Mouse (Mus musculus) spleen, postnatal 14 days (tissue): ENCODE measurements around the gene Vmn1r10.

Source experiments
- DNase-seq, 2 experiments: peaks; one replicate each; pipeline ENCODE4 v3.0.0; 2021 to 2022; ENCODE audit warnings: low spot score in 2 of 2

Gene Vmn1r10

DNA sequence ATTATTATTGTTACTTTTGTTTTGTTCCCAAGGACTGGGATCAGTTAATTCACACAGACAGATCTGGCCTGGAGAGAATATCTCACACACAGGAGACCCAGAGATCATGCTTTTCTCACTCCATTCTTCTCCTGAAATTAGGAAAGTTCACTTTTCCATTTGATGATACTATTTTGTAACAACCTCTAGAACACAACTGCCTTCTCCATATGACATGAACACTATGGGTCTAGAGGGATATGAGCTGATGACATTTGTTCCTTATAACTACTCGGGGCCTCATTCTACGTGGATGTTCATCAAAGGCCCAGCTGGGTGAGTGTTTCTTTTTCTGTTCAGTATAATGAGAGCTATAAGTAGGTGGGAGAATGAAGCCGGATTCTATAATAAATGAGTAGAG is at the start of gene Vmn1r10:
Vmn1r10 (plus strand) TSS at position 301 of the 400 bp plus-strand sequence.
- DNase-seq = no peak

DNA sequence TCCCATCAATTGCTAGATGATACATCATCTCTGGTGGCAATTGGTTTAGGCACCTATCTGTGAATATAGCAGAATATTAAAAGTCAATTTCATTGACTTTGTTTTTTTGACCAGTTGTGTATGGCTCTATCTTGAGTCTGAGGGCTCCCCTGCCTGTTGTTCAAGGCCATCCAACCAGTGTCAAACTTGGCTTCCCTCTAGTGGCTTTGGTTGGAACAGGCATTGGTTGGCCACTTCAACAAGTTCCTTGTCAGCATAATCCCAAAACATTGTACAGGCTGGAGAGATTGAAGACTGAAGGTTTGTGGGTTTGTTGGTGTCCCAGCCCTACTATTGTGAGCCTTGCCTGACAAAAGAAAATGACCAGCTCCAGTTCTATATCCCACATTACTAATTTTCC is 45.5 kb upstream of the Vmn1r10 start:
- no peak for DNase-seq

DNA sequence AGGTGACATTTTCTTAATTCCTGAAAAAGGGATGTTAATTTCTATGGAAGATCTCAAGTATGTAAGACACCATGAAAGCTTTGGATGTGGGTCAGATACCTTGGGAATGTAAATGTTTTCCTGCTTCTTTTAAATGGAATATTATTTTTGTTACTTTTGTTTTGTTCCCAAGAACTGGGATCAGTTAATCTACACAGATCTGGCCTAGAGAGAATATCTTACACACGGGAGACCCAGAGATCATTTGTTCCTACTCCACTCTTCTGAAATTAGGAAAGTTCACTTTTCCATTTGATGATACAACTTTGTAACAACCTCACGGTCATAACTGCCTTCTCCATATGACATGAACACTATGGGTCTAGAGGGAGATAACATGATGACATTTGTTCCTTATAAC is 42.8 kb upstream of the Vmn1r10 start, which contains the start of gene Vmn1r9:
Vmn1r9 (plus strand) TSS at position 301 of the 400 bp plus-strand sequence.
- DNase-seq = no peak

DNA sequence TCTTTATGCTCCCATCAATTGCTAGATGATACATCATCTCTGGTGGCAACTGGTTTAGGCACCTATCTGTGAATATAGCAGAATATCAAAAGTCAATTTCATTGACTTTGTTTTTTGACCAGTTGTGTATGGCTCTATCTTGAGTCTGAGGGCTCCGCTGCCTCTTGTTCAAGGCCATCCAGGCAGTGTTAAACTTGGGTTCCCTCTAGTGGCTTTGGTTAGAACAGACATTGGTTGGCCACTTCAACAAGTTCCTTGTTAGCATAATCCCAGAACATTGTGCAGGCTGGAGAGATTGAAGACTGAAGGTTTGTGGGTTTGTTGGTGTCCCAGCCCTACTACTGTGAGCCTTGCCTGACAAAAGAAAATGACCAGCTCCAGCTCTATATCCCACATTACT is 2.9 kb upstream of the Vmn1r10 start:
- DNase-seq = no peak

DNA sequence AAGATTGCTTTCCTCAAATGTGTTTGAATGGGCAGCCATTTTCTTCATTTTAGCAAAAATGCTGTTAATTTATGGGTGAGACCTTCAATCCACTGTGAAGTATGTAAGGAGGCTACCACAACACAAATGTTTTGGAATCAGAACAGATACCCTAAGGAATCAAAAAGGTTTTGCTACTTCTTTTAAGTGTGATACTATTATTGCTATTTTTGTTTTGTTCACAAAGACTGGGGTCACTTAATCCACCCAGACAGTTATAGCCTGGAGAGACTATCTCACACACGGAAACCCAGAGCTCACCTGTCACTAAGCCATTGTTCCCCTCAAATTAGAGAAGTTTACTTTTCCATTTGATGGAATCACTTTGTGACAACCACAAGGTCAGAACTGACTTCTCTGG is 23.9 kb downstream of the Vmn1r10 start, which contains the start of gene Vmn1r11:
Vmn1r11 (plus strand) TSS at position 301 of the 400 bp plus-strand sequence.
- no peak for DNase-seq

DNA sequence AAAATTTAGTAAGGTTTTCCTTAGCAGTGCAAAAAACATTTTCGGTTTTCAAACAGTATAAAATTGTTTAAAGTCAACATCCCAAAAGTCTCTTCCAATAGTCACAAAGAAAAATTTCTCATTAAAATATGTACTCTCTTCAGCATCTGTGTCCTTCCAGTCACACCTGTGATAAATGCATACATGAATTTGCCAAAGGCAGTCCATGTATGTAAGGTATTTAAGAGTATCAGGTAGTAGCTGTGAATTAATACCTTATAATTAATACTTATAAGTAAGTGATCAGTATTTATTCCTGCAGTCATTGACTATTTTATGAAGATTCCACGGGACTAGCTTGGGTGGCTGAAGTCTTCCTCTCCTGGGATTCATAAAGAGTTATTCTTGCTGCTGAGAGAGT is 47.4 kb downstream of the Vmn1r10 start, which contains the start of gene Vmn1r12:
Vmn1r12 (plus strand) TSS at position 301 of the 400 bp plus-strand sequence.
- no peak for DNase-seq
